Mouse (Mus musculus) duodenum, adult 2 months (tissue): ENCODE data around the gene Gm5426. TPM values are rescaled to one million over a fixed set of nuclear protein-coding genes. Genes with fewer than 3 reads are reported as not detected.

Experiments used
- polyA plus RNA-seq: library from polyadenylated mRNA; depleted of rRNA; stranded (reverse); fragments of >200 nt; gene quantifications from 2 replicates; pipeline ENCODE4 v1.2.3, GENCODE M21; 2012; ENCODE audit warnings: low replicate concordance; rRNA removed

Gene Gm5426
- not detected in 2 replicates for polyA plus RNA-seq

GRCm38 (mm10) chr10:96136451-96136850, at the start of gene Gm5426:
Gene Gm5426, plus strand, starts transcription at chr10:96136603.

Other genes starting within 250 kb of the Gm5426 start
- 1.4 and 1.7 TPM in 2 replicates for gene Eea1, start 196.0 kb upstream of the Gm5426 start, polyA plus RNA-seq